Mouse (Mus musculus) neural tube, embryonic 14.5 days (tissue): ENCODE data around the gene Psmb3. TPM values are rescaled to one million over a fixed set of nuclear protein-coding genes. Genes with fewer than 3 reads are reported as not detected.
"Not testable (repeated sequence)": the region's sequence is repeated elsewhere in the genome, so short reads cannot be mapped to it uniquely, and the experiment has no call there.

Experiments used
- ATAC-seq: fragments of 200-750 bp; cut with Nextera tagmentation; 2 replicates; pipeline ENCODE4 v1.8.0; 2017; ENCODE audit warnings: low read depth, mild to moderate bottlenecking, moderate TSS enrichment, moderate library complexity
- H3K27ac ChIP-seq: fragments of 300-500 bp; sonication (generic); 2 replicates; pipeline ENCODE4 v1.5.1; 2014; ENCODE audit warnings: low read depth, mild to moderate bottlenecking, control low read depth, low read length, moderate library complexity, mixed read lengths
- H3K27me3 ChIP-seq: fragments of 300-500 bp; sonication (generic); 2 replicates; pipeline ENCODE4 v1.6.1; 2014; ENCODE audit warnings: low read length; ENCODE audit not compliant: control insufficient read depth, insufficient read depth
- H3K36me3 ChIP-seq: fragments of 300-500 bp; sonication (generic); 2 replicates; pipeline ENCODE4 v1.6.1; 2014; ENCODE audit warnings: low read length, mixed read lengths; ENCODE audit not compliant: control insufficient read depth, insufficient read depth
- H3K4me1 ChIP-seq: fragments of 300-500 bp; sonication (generic); 2 replicates; pipeline ENCODE4 v1.6.1; 2014; ENCODE audit warnings: low read length; ENCODE audit not compliant: control insufficient read depth, insufficient read depth
- H3K4me2 ChIP-seq: fragments of 300-500 bp; sonication (generic); 2 replicates; pipeline ENCODE4 v1.6.1; 2014; ENCODE audit warnings: mild to moderate bottlenecking, low read depth, low read length, control low read depth
- H3K4me3 ChIP-seq: fragments of 300-500 bp; sonication (generic); 2 replicates; pipeline ENCODE4 v1.5.1; 2014; ENCODE audit warnings: low read depth, low read length, control low read depth, mixed read lengths
- H3K9ac ChIP-seq: fragments of 300-500 bp; sonication (generic); replicated peaks from 2 replicates; pipeline ENCODE4 v1.6.1; 2014; ENCODE audit warnings: low read depth, mild to moderate bottlenecking, control low read depth, low read length, mixed read lengths
- H3K9me3 ChIP-seq: fragments of 300-500 bp; sonication (generic); 2 replicates; pipeline ENCODE4 v1.6.1; 2016; ENCODE audit warnings: low read length; ENCODE audit not compliant: control insufficient read depth
- WGBS: fragments of 180-500 bp; shearing (Covaris S2); extraction: QIAGEN DNeasy Blood & Tissue Kit; methylation state at CpG from one replicate; pipeline ENCODE4 v1.1.7; 2014; 5-methylcytosine and 5-hydroxymethylcytosine counted together
- polyA plus RNA-seq: library from polyadenylated mRNA; unstranded; fragments of >200 nt; fragmentation: Nextera tagmentation; extraction: Ambion mirVana; gene quantifications from 2 replicates; pipeline ENCODE4 v1.2.1, GENCODE M21; 2014

Gene Psmb3
- polyA plus RNA-seq, 1 experiment from 2014 or later = 465 TPM

- H3K36me3 ChIP-seq = peaks cover 28% of the 10 kb centered on the region
- ATAC-seq, H3K4me3 ChIP-seq, H3K4me1 ChIP-seq, H3K9me3 ChIP-seq, H3K27ac ChIP-seq, H3K27me3 ChIP-seq, H3K4me2 ChIP-seq, H3K9ac ChIP-seq: not testable (repeated sequence)
- WGBS = 85% methylated on average over 2 of the region's 2 CpGs
Observed at GRCm38 (mm10) chr11:97710067-97710466, 6.9 kb downstream of the Psmb3 start.

- no peak overlapping the region for H3K4me2 ChIP-seq
- WGBS = 89% methylated on average over 13 of the region's 13 CpGs
- H3K27ac ChIP-seq = no peak overlapping the region
- H3K4me1 ChIP-seq = no peaks in the 10 kb centered on the region
- no peak overlapping the region for H3K9ac ChIP-seq
- no peak for ATAC-seq
- H3K9me3 ChIP-seq = no peaks in the 10 kb centered on the region
- H3K4me3 ChIP-seq = no peak overlapping the region
- H3K36me3 ChIP-seq = peaks cover 26% of the 10 kb centered on the region
- H3K27me3 ChIP-seq = no peaks in the 10 kb centered on the region
Observed at GRCm38 (mm10) chr11:97711200-97711900, 8.2 kb downstream of the Psmb3 start.

- Histone ChIP-seq H3K27me3 (no peaks in the 10 kb centered on the region), H3K4me3 (no peak overlapping the region), H3K4me2 (no peak overlapping the region), H3K36me3 (peaks cover 21% of the 10 kb centered on the region), H3K9me3 (no peaks in the 10 kb centered on the region), H3K4me1 (no peaks in the 10 kb centered on the region), H3K27ac (no peak overlapping the region), H3K9ac (no peak overlapping the region)
- 94% methylated on average over 15 of the region's 15 CpGs for WGBS
- no peak for ATAC-seq
Observed at GRCm38 (mm10) chr11:97712286-97712685, 9.1 kb downstream of the Psmb3 start.

GRCm38 (mm10) chr11:97713896-97714295 is 10.7 kb downstream of the Psmb3 start:
- no peaks in the 10 kb centered on the region for H3K27me3 ChIP-seq
- no peak overlapping the region for H3K27ac ChIP-seq
- H3K9me3 ChIP-seq = no peaks in the 10 kb centered on the region
- H3K4me3 ChIP-seq = no peak overlapping the region
- no peaks in the 10 kb centered on the region for H3K4me1 ChIP-seq
- H3K4me2 ChIP-seq = no peak overlapping the region
- H3K9ac ChIP-seq = no peak overlapping the region
- 91% methylated on average over 8 of the region's 8 CpGs for WGBS
- ATAC-seq = no peak
- H3K36me3 ChIP-seq = peaks cover 29% of the 10 kb centered on the region

GRCm38 (mm10) chr11:97714356-97714755 is 11.2 kb downstream of the Psmb3 start:
- no peaks in the 10 kb centered on the region for H3K9me3 ChIP-seq
- no peak for ATAC-seq
- WGBS = 98% methylated on average over 3 of the region's 3 CpGs
- peaks cover 29% of the 10 kb centered on the region for H3K36me3 ChIP-seq
- no peaks in the 10 kb centered on the region for H3K4me1 ChIP-seq
- no peak overlapping the region for H3K9ac ChIP-seq
- H3K4me3 ChIP-seq = no peak overlapping the region
- no peaks in the 10 kb centered on the region for H3K27me3 ChIP-seq
- H3K27ac ChIP-seq = no peak overlapping the region
- no peak overlapping the region for H3K4me2 ChIP-seq

GRCm38 (mm10) chr11:97714784-97715760 is 11.9 kb downstream of the Psmb3 start:
- 90% methylated on average over 14 of the region's 14 CpGs for WGBS
- Histone ChIP-seq H3K27ac (no peak overlapping the region), H3K4me3 (no peak overlapping the region), H3K9me3 (no peaks in the 10 kb centered on the region), H3K9ac (no peak overlapping the region), H3K27me3 (no peaks in the 10 kb centered on the region), H3K36me3 (peaks cover 36% of the 10 kb centered on the region), H3K4me2 (no peak overlapping the region), H3K4me1 (no peaks in the 10 kb centered on the region)
- ATAC-seq = no peak

GRCm38 (mm10) chr11:97716021-97716420 is 12.8 kb downstream of the Psmb3 start:
- no peak for ATAC-seq
- 0 out of 2 replicates have a peak overlapping the region, but pooled peaks have one; percentile 2 for H3K9ac ChIP-seq
- H3K4me3 ChIP-seq = no peak overlapping the region
- H3K27me3 ChIP-seq = no peaks in the 10 kb centered on the region
- 88% methylated on average over 8 of the region's 8 CpGs for WGBS
- no peak overlapping the region for H3K27ac ChIP-seq
- H3K4me1 ChIP-seq = no peaks in the 10 kb centered on the region
- no peak overlapping the region for H3K4me2 ChIP-seq
- peaks cover 38% of the 10 kb centered on the region for H3K36me3 ChIP-seq
- no peaks in the 10 kb centered on the region for H3K9me3 ChIP-seq

- Histone ChIP-seq H3K4me3 (no peak overlapping the region), H3K36me3 (peaks cover 44% of the 10 kb centered on the region), H3K4me2 (no peak overlapping the region), H3K9ac (no peak overlapping the region), H3K4me1 (no peaks in the 10 kb centered on the region), H3K27ac (no peak overlapping the region), H3K27me3 (no peaks in the 10 kb centered on the region), H3K9me3 (no peaks in the 10 kb centered on the region)
- 91% methylated on average over 26 of the region's 26 CpGs for WGBS
- ATAC-seq = no peak
Observed at GRCm38 (mm10) chr11:97717369-97718280, 14.4 kb downstream of the Psmb3 start.
